Comparison of ENCODE assay signal across 18 mouse cellular contexts in genomic region chr9:99487126-99487695, GRCm38 (mm10). TPM values are rescaled to one million over a fixed set of nuclear protein-coding genes. Genes with fewer than 3 reads are reported as not detected.
"Had no signal": no experiment of that assay in that cellular context is flagged by ENCODE, and none has a peak within 500 bp of the region (broad histone marks: within the 10 kb centered on the region; RNA-seq: fewer than 3 reads in every experiment).

No protein-coding gene starts in this region.

- H3K27me3 ChIP-seq: midbrain, embryonic 13.5 days; midbrain, embryonic 15.5 days; neural tube, embryonic 12.5 days; stomach, embryonic 15.5 days had no signal

- H3K9me3 ChIP-seq: midbrain, embryonic 10.5 days; midbrain, embryonic 13.5 days; midbrain, embryonic 15.5 days; neural tube, embryonic 12.5 days; stomach, embryonic 15.5 days had no signal

- H3K4me3 ChIP-seq: midbrain, embryonic 10.5 days; midbrain, embryonic 13.5 days; midbrain, embryonic 15.5 days; neural tube, embryonic 12.5 days; stomach, embryonic 15.5 days had no signal

- H3K27ac ChIP-seq: midbrain, embryonic 10.5 days; midbrain, embryonic 13.5 days; midbrain, embryonic 15.5 days; neural tube, embryonic 12.5 days; stomach, embryonic 15.5 days; stomach, postnatal 0 days had no signal

- DNase-seq: lung, embryonic 14.5 days; lung, postnatal 10 days; lung, postnatal 4 days; right cerebral cortex, postnatal 14 days; thymus, adult 2 months; thymus, postnatal 25 days; thymus, postnatal 4 days had no signal

- H3K4me1 ChIP-seq: midbrain, embryonic 15.5 days; neural tube, embryonic 12.5 days; stomach, embryonic 15.5 days had no signal

RNA-seq across cellular contexts. Expression of gene Nme9, which starts 35.9 kb away (rescaled TPM):
- total RNA-seq: megakaryocyte, adult 5-6 weeks; monocyte, adult 5-6 weeks; neutrophil, adult 5-6 weeks had no signal
- polyA plus RNA-seq: lung, embryonic 14.5 days; midbrain, embryonic 10.5 days; neural tube, embryonic 12.5 days; neural tube, embryonic 14.5 days; stomach, postnatal 0 days had no signal

RNA-seq across cellular contexts. Expression of gene Mras, which starts 50.0 kb away (rescaled TPM):
- total RNA-seq: megakaryocyte-erythroid progenitor cell, adult 5-6 weeks; monocyte, adult 5-6 weeks had no signal
